Mouse (Mus musculus): ENCODE measurements at regions not wholly inside any gene's neighbourhood (a gene's known extent, or its start where the extent isn't known, plus 50 kb on each side); places are given as distances from the start of the nearest gene placed in this dataset.
A peak's percentile ranks its signal among the peaks of the same experiment; 100 is the strongest.
"Not testable (repeated sequence)": the region's sequence is repeated elsewhere in the genome, so short reads cannot be mapped to it uniquely, and the experiment has no call there.

DNA sequence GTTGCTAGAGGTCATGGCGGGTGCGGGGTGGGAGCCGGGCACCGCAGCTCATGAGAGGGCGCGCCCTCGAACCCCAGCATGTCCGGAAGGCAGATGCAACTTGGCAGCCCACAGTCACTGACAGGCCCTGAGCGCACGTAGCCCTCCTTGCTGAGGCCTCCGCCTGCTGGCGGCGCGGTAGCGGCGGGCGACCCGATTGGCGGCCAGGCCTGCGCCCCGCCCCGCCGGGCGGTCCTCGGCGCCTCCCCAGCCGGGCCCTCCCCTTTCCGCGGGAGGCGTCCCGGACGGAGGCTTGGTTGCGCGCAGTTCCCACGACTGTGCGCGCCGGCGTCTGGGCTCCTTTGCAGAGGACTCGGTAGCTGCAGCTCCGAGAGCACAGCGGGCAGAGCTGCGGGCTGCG is 301.9 kb downstream of the Hpcal1 start:
- 2% methylated on average over 22 of the region's 44 CpGs for WGBS
- DNase-seq (ENCODE audit: low spot score) (peak; percentile 40), ATAC-seq (peak; percentile 50)
- not testable (repeated sequence) for H3K27ac ChIP-seq (ENCODE audit: low read length); H3K9me3 ChIP-seq (ENCODE audit: low read length); H3K36me3 ChIP-seq (ENCODE audit: insufficient read depth, low read length); H3K4me1 ChIP-seq (ENCODE audit: insufficient read depth, low read depth, low read length); H3K27me3 ChIP-seq (replicated peaks; ENCODE audit: insufficient read depth, low read length); H3K9ac ChIP-seq (replicated peaks; ENCODE audit: low read depth)
- H3K4me2 ChIP-seq (replicated peaks; ENCODE audit: low read depth, low read length), result peak overlapping the region; percentile 66
- peak overlapping the region; percentile 39 for H3K4me3 ChIP-seq (ENCODE audit: low read depth, low read length)

- not testable (repeated sequence) for ATAC-seq; DNase-seq (ENCODE audit: low spot score); H3K4me1 ChIP-seq (ENCODE audit: insufficient read depth, low read depth, low read length); H3K9me3 ChIP-seq (ENCODE audit: low read length); H3K27ac ChIP-seq (ENCODE audit: low read length); H3K36me3 ChIP-seq (ENCODE audit: insufficient read depth, low read length); H3K9ac ChIP-seq (replicated peaks; ENCODE audit: low read depth); H3K27me3 ChIP-seq (replicated peaks; ENCODE audit: insufficient read depth, low read length)
- Histone ChIP-seq H3K4me2 (replicated peaks; ENCODE audit: low read depth, low read length) (peak overlapping the region; percentile 66), H3K4me3 (ENCODE audit: low read depth, low read length) (peak overlapping the region; percentile 39; the same call in 1 of the 2 replicates)
- WGBS, result 5% methylated on average over 17 of the region's 22 CpGs
These were observed 302.7 kb downstream of the Hpcal1 start for GRCm38 (mm10) chr12:17993368-17993767.
